Mouse (Mus musculus): ENCODE data around the gene Gm10073. TPM values are rescaled to one million over a fixed set of nuclear protein-coding genes. Genes with fewer than 3 reads are reported as not detected.
A peak's percentile ranks its signal among the peaks of the same experiment; 100 is the strongest.
"Not testable (repeated sequence)": the region's sequence is repeated elsewhere in the genome, so short reads cannot be mapped to it uniquely, and the experiment has no call there.

The Gm10073 gene
- 11.3 and 21.2 TPM in 2 replicates for polyA plus RNA-seq (2015; fragmentation: Nextera tagmentation; extraction: Ambion mirVana)

DNA sequence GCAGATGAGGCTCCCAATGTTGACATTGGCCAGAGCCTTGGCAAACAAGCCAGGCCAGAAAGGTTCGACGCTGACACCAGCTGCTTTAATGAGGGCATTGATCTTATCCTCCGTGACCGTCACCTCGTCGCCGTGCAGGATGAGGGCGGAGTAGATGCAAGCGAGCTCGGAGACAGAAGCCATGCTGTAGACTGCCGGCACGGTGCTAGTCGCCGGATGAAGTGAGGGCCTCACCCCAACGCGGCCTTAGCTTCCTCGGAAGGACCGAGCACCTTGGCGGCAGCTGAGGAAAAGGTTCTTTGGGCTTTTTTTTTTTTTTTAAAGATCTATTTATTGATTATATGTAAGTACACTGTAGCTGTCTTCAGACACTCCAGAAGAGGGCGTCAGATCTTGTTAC is at the start of gene Gm10073:
Gm10073 (minus strand) TSS at position 294 of the 400 bp plus-strand sequence.
- not testable (repeated sequence) for H3K9me3 ChIP-seq (ENCODE audit: low read length); H3K27me3 ChIP-seq (ENCODE audit: insufficient read depth, low read length); H3K27ac ChIP-seq (ENCODE audit: low read length); H3K4me3 ChIP-seq (ENCODE audit: low read length); H3K9ac ChIP-seq (replicated peaks; ENCODE audit: low read length); H3K36me3 ChIP-seq (ENCODE audit: insufficient read depth, low read length); H3K4me2 ChIP-seq (replicated peaks; ENCODE audit: low read depth, low read length); ATAC-seq (ENCODE audit: low FRiP score, low TSS enrichment)
- 30% methylated on average over 20 of the region's 20 CpGs for WGBS
- H3K4me1 ChIP-seq (ENCODE audit: insufficient read depth, low read length) = peaks cover 20% of the 10 kb centered on the region

DNA sequence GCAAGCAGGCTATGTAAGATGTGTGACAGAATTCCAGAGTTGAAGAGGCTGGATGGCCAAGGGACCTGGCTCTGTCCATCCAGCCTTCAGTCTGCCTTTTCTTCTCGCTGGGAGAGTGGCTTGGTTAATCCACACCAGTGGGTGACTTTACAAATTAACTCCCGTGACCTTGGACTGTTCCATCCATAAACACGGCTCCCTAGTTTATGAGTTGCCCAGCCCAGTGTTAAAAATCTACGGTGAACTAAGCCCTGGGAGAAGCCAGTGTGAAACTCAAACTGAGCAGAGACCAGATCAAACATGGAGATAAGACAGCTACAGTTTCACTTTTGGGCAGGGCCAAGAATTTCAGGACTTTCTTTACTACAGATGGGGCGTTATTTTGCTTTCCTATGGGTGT is 49.8 kb upstream of the Gm10073 start:
- peaks cover 21% of the 10 kb centered on the region; the same call in 1 of the 2 replicates for H3K4me1 ChIP-seq (ENCODE audit: insufficient read depth, low read length)
- H3K4me3 ChIP-seq (ENCODE audit: low read length) = no peak overlapping the region
- H3K9ac ChIP-seq (replicated peaks; ENCODE audit: low read length) = no peak overlapping the region; the same call in 1 of the 2 replicates
- no peaks in the 10 kb centered on the region for H3K27me3 ChIP-seq (ENCODE audit: insufficient read depth, low read length)
- peak overlapping the region; percentile 84 for H3K27ac ChIP-seq (ENCODE audit: low read length)
- H3K36me3 ChIP-seq (ENCODE audit: insufficient read depth, low read length) = no peaks in the 10 kb centered on the region
- peak; percentile 60; the same call in 1 of the 2 replicates for ATAC-seq (ENCODE audit: low FRiP score, low TSS enrichment)
- 14% methylated on average over 5 of the region's 5 CpGs for WGBS
- H3K4me2 ChIP-seq (replicated peaks; ENCODE audit: low read depth, low read length) = no peak overlapping the region
- H3K9me3 ChIP-seq (ENCODE audit: low read length) = no peaks in the 10 kb centered on the region

DNA sequence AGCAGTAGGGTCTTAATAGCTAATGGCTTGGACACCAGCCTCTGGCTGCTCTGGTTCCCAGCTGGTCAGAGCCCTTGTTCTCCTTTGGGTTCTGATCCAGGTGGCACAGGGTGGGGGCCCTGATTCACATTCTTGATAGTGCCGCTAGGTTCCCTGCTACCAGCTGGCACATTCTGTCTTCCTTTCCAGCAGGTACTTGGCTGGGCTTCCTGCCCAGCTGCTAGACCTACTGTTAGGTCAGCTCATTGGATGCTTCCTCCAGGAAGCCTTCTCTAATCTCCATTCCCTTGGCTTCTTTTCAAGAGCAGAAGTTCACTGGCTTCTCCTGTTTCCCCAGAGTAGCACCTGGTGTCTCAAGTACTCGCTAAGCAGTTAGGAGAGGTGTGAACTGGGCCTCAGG is 47.2 kb upstream of the Gm10073 start:
- Histone ChIP-seq H3K9ac (replicated peaks; ENCODE audit: low read length) (no peak overlapping the region), H3K27me3 (ENCODE audit: insufficient read depth, low read length) (no peaks in the 10 kb centered on the region), H3K27ac (ENCODE audit: low read length) (peak overlapping the region; percentile 64), H3K36me3 (ENCODE audit: insufficient read depth, low read length) (no peaks in the 10 kb centered on the region), H3K4me3 (ENCODE audit: low read length) (no peak overlapping the region), H3K4me2 (replicated peaks; ENCODE audit: low read depth, low read length) (no peak overlapping the region), H3K4me1 (ENCODE audit: insufficient read depth, low read length) (peaks cover 28% of the 10 kb centered on the region; the same call in 1 of the 2 replicates), H3K9me3 (ENCODE audit: low read length) (no peaks in the 10 kb centered on the region)
- ATAC-seq (ENCODE audit: low FRiP score, low TSS enrichment) = no peak
- 61% methylated on average over 2 of the region's 2 CpGs for WGBS

DNA sequence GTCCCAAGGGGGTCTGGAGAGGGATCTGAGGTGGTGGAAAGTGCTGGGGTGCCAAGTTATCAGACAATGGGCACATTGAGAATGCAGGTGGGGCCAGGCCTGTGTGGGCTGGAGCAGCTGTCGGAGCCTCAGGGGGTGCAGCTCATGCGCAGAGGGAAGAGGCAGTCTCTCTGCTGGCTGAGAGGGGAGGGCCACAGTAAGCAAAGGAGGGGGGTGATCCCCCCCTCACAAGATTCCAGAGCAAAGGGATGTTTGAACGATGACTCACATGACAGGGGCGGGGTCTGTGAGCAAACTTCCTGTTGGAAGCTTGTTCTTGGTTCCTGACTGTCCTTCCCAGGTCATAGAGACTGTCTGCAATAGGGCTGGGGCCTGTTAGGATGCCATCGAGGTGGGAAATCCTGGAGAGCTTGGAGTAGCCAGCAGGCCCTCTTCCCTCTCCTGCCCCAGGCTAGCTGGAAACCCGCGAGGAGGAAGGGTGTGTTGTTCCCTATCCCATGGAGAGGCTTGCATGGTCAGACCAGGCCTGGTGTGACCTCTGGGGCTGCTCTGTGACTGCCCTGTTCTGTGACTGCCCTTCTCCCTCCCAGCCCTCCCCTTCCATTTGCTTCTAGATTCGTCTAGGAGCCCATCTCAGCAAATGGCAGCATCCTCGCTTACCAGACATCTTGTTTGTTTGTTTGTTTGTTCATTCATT is 46.4 kb upstream of the Gm10073 start:
- Histone ChIP-seq H3K4me1 (ENCODE audit: insufficient read depth, low read length) (peaks cover 36% of the 10 kb centered on the region), H3K27me3 (ENCODE audit: insufficient read depth, low read length) (no peaks in the 10 kb centered on the region), H3K27ac (ENCODE audit: low read length) (peak overlapping the region; percentile 64), H3K4me3 (ENCODE audit: low read length) (no peak overlapping the region), H3K4me2 (replicated peaks; ENCODE audit: low read depth, low read length) (no peak overlapping the region), H3K9me3 (ENCODE audit: low read length) (no peaks in the 10 kb centered on the region), H3K36me3 (ENCODE audit: insufficient read depth, low read length) (no peaks in the 10 kb centered on the region), H3K9ac (replicated peaks; ENCODE audit: low read length) (peak overlapping the region; percentile 33; the same call in 1 of the 2 replicates)
- 47% methylated on average over 9 of the region's 9 CpGs for WGBS
- peak; percentile 84 for ATAC-seq (ENCODE audit: low FRiP score, low TSS enrichment)

DNA sequence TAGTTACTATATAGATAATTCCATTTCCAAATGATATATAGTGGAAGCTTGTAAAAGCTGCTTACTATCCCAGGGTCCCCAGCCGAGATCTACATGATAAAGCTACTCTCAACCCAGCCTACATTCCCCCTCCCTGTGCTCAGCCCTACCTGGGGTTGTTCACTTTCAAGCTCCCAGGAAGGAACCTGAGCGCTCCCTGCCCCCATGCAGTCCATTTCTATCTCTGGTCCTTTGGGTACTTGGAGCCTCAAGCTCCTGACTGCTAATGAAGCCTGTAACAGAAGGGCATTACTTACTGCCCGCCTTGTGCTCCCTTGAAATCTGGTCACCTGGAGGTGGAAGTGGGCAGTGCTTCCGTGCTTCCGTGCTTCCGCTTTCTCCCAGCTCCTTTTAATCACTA is 45.1 kb upstream of the Gm10073 start:
- Histone ChIP-seq H3K27me3 (ENCODE audit: insufficient read depth, low read length) (no peaks in the 10 kb centered on the region), H3K9me3 (ENCODE audit: low read length) (no peaks in the 10 kb centered on the region), H3K4me1 (ENCODE audit: insufficient read depth, low read length) (peaks cover 42% of the 10 kb centered on the region), H3K36me3 (ENCODE audit: insufficient read depth, low read length) (no peaks in the 10 kb centered on the region), H3K4me2 (replicated peaks; ENCODE audit: low read depth, low read length) (no peak overlapping the region; the same call in 1 of the 2 replicates), H3K27ac (ENCODE audit: low read length) (peak overlapping the region; percentile 64), H3K9ac (replicated peaks; ENCODE audit: low read length) (no peak overlapping the region), H3K4me3 (ENCODE audit: low read length) (no peak overlapping the region)
- ATAC-seq (ENCODE audit: low FRiP score, low TSS enrichment) = no peak
- 46% methylated on average over 6 of the region's 6 CpGs for WGBS

DNA sequence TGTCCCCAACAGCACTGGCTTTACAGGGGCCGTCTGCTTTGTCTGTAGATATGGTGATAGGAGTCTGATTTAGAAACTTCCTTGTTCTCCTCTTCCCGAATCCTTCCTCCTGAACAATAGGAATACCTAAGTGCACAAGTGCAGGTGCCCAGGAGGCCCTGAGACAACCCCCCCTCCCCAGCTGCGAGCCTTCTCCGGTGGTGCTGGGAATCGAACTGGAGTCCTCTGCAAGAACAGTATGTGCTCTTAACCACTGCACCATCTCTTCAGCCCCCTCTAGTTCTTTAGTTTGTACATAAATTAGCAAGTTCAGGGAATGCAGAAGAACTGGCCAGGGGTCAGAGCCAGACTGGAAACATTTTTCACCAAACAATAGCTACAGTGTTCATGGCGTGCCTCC is 44.6 kb upstream of the Gm10073 start:
- Histone ChIP-seq H3K4me2 (replicated peaks; ENCODE audit: low read depth, low read length) (no peak overlapping the region), H3K36me3 (ENCODE audit: insufficient read depth, low read length) (no peaks in the 10 kb centered on the region), H3K9ac (replicated peaks; ENCODE audit: low read length) (no peak overlapping the region), H3K4me3 (ENCODE audit: low read length) (no peak overlapping the region), H3K4me1 (ENCODE audit: insufficient read depth, low read length) (peaks cover 46% of the 10 kb centered on the region), H3K27ac (ENCODE audit: low read length) (peak overlapping the region; percentile 64; the same call in 1 of the 2 replicates), H3K27me3 (ENCODE audit: insufficient read depth, low read length) (no peaks in the 10 kb centered on the region), H3K9me3 (ENCODE audit: low read length) (no peaks in the 10 kb centered on the region)
- no peak for ATAC-seq (ENCODE audit: low FRiP score, low TSS enrichment)
- WGBS = 66% methylated on average over 6 of the region's 6 CpGs

DNA sequence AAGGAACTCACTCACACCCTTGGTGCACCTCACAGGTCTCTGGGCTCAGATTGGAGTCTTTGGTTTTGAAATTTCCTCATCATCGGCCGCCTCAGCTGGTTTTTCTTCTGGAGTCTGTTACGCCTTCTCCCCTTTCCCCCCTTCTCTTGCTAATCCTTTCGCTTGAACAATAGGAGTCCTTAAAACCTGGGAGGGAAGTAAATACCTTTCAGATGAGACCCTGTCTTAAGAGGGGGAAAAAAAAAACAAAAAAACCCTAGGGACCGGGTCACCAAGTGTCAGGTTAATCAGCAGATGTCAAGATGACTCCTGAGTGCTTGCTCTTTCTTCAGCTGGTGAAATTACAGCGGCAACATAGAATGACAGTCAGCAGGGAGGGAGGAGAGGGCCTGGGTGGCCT is 43.9 kb upstream of the Gm10073 start:
- Histone ChIP-seq H3K4me1 (ENCODE audit: insufficient read depth, low read length) (peaks cover 44% of the 10 kb centered on the region), H3K27me3 (ENCODE audit: insufficient read depth, low read length) (no peaks in the 10 kb centered on the region), H3K9ac (replicated peaks; ENCODE audit: low read length) (no peak overlapping the region), H3K4me2 (replicated peaks; ENCODE audit: low read depth, low read length) (no peak overlapping the region), H3K9me3 (ENCODE audit: low read length) (no peaks in the 10 kb centered on the region), H3K36me3 (ENCODE audit: insufficient read depth, low read length) (no peaks in the 10 kb centered on the region), H3K4me3 (ENCODE audit: low read length) (no peak overlapping the region), H3K27ac (ENCODE audit: low read length) (peak overlapping the region; percentile 64; the same call in 1 of the 2 replicates)
- ATAC-seq (ENCODE audit: low FRiP score, low TSS enrichment) = no peak
- WGBS = 47% methylated on average over 6 of the region's 6 CpGs

DNA sequence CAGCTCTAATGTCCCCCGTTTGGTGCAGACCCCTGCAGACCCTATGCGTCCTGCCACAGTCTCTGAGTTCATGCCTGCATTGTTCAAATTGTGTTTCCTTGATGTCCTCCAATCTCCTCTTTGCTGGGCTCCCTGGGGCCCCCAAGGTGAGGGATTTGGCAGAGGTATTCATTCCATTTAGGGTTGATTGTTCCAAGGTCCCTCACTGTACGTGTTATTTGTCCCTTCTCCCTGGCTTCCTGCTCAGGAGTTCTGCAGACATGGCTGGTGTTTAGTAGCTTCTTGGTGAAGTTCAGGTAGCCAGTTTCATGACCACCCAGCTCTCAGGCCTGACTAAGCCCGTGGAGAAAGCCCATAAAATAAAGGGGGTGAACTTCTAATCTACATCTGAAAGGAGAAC is 43.4 kb upstream of the Gm10073 start:
- Histone ChIP-seq H3K4me1 (ENCODE audit: insufficient read depth, low read length) (peaks cover 48% of the 10 kb centered on the region), H3K27ac (ENCODE audit: low read length) (peak overlapping the region; percentile 64; the same call in 1 of the 2 replicates), H3K27me3 (ENCODE audit: insufficient read depth, low read length) (no peaks in the 10 kb centered on the region), H3K9ac (replicated peaks; ENCODE audit: low read length) (no peak overlapping the region), H3K4me3 (ENCODE audit: low read length) (no peak overlapping the region), H3K4me2 (replicated peaks; ENCODE audit: low read depth, low read length) (no peak overlapping the region), H3K9me3 (ENCODE audit: low read length) (no peaks in the 10 kb centered on the region), H3K36me3 (ENCODE audit: insufficient read depth, low read length) (no peaks in the 10 kb centered on the region)
- 51% methylated on average over 4 of the region's 4 CpGs for WGBS
- ATAC-seq (ENCODE audit: low FRiP score, low TSS enrichment) = no peak

DNA sequence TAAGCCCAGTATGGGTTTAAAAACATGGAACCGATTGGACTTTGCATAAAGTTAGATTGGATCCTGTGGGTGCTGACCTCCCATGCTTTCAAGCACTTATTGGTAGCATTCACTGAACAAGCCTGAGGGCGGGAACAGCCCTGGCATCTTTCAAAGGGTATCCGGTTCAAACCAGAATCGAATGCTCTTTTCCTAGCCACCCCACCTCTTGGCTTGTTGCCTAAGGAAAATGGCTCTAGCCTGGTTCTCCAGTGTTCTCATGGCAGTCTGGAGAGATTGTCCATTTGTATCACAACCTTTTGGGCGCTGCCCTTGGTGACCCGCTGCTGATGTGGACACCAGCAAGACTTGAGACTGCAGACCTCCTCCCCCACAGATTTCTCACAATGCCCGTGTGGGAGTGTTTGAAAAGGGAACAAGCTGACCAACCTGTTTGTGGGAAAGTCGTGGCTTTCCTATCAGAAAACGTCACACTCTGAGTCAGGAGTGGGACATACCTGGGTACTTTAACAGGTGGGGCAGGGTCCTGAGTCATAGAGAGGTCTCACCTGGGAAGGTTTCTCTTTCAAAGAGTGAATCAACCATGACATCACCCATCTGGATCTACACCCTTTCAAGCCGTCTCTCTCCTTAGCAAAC is 42.5 kb upstream of the Gm10073 start:
- H3K27ac ChIP-seq (ENCODE audit: low read length) = peak overlapping the region; percentile 64
- no peak overlapping the region for H3K4me2 ChIP-seq (replicated peaks; ENCODE audit: low read depth, low read length)
- no peak overlapping the region for H3K4me3 ChIP-seq (ENCODE audit: low read length)
- no peaks in the 10 kb centered on the region for H3K9me3 ChIP-seq (ENCODE audit: low read length)
- H3K36me3 ChIP-seq (ENCODE audit: insufficient read depth, low read length) = no peaks in the 10 kb centered on the region
- WGBS = 62% methylated on average over 10 of the region's 10 CpGs
- H3K4me1 ChIP-seq (ENCODE audit: insufficient read depth, low read length) = peaks cover 49% of the 10 kb centered on the region
- ATAC-seq (ENCODE audit: low FRiP score, low TSS enrichment) = no peak
- H3K27me3 ChIP-seq (ENCODE audit: insufficient read depth, low read length) = no peaks in the 10 kb centered on the region
- H3K9ac ChIP-seq (replicated peaks; ENCODE audit: low read length) = no peak overlapping the region

DNA sequence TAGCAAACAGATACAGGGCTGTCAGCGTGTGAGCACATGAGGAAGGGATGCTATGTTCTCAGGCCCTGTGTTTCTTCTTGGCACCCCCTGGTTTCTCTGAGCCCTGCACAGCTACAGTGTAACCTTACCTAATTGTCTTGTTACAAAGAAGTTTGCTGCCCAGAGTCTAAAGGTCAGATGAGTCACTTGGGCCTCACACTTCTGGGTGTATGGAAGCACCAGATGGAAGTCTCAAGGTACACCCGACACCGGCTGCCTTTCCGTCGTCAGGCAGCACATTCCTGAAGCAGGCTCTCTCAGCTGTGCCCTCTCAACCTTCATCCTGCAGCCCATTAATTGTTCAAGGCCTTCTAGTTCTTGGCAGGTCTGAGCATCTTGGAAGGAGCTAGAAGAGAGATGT is 41.4 kb upstream of the Gm10073 start:
- ATAC-seq (ENCODE audit: low FRiP score, low TSS enrichment) = peak; percentile 50
- Histone ChIP-seq H3K27ac (ENCODE audit: low read length) (peak overlapping the region; percentile 28; the same call in 1 of the 2 replicates), H3K9me3 (ENCODE audit: low read length) (no peaks in the 10 kb centered on the region), H3K4me1 (ENCODE audit: insufficient read depth, low read length) (peaks cover 46% of the 10 kb centered on the region), H3K4me2 (replicated peaks; ENCODE audit: low read depth, low read length) (no peak overlapping the region), H3K36me3 (ENCODE audit: insufficient read depth, low read length) (no peaks in the 10 kb centered on the region), H3K9ac (replicated peaks; ENCODE audit: low read length) (no peak overlapping the region), H3K27me3 (ENCODE audit: insufficient read depth, low read length) (no peaks in the 10 kb centered on the region), H3K4me3 (ENCODE audit: low read length) (no peak overlapping the region)
- 18% methylated on average over 5 of the region's 5 CpGs for WGBS

Data from kidney, embryonic 16.5 days (tissue).